30 mouse cellular contexts compared by ENCODE assay signal in genomic region chr6:97462421-97462820, GRCm38 (mm10).
DNase-seq lines count a peak whose midpoint lies in the region; ATAC-seq and TF ChIP-seq lines count a peak whose summit lies in the region.
"Had no signal": no experiment of that assay in that cellular context is flagged by ENCODE, and none has a peak within 500 bp of the region (broad histone marks: within the 10 kb centered on the region; RNA-seq: fewer than 3 reads in every experiment).

No protein-coding gene starts in this region.

- peaks cover 3% of the 10 kb centered on the region; the same call in 1 of the 2 replicates for H3K4me1 ChIP-seq in liver, adult 2 months (ENCODE audit: control insufficient read depth, insufficient read depth, low read length)
- H3K4me1 ChIP-seq in liver, embryonic 11.5 days (replicated peaks; ENCODE audit: control insufficient read depth, insufficient read depth, low read length) = peaks cover 3% of the 10 kb centered on the region; the same call in 1 of the 2 replicates
- H3K4me1 ChIP-seq in brown adipose tissue, adult 24 weeks (ENCODE audit: control insufficient read depth, insufficient read depth, insufficient read length, low read length) = peaks cover 9% of the 10 kb centered on the region

- TF ChIP-seq CTCF in gastrocnemius, adult 2 months (IDR thresholded peaks at IDR 0.05) = no peak
- no peak for TF ChIP-seq CTCF in liver, adult 2 months (IDR thresholded peaks at IDR 0.05; ENCODE audit: low read depth, low read length)

- peak overlapping the region; percentile 83 for H3K27ac ChIP-seq in gastrocnemius, adult 2 months
- peak overlapping the region; percentile 29; the same call in 1 of the 2 replicates for H3K27ac ChIP-seq in liver, adult 2 months (replicated peaks; ENCODE audit: insufficient read depth, low read depth, low read length)
- H3K27ac ChIP-seq in liver, embryonic 11.5 days (ENCODE audit: low read depth, low read length) = no peak overlapping the region
- H3K27ac ChIP-seq in brown adipose tissue, adult 24 weeks (replicated peaks; ENCODE audit: low read depth, low read length) = peak overlapping the region; percentile 91
- peak overlapping the region; percentile 98 for H3K27ac ChIP-seq in macrophage
- H3K27ac ChIP-seq: embryonic facial prominence, embryonic 13.5 days; hindbrain, embryonic 13.5 days; liver, embryonic 12.5 days; midbrain, embryonic 12.5 days; neural tube, embryonic 15.5 days had no signal

- no peaks in the 10 kb centered on the region for H3K27me3 ChIP-seq in liver, adult 2 months (ENCODE audit: control insufficient read depth, insufficient read depth, low read length)
- H3K27me3 ChIP-seq in liver, embryonic 11.5 days (replicated peaks; ENCODE audit: control insufficient read depth, insufficient read depth, low read length) = no peaks in the 10 kb centered on the region
- H3K27me3 ChIP-seq: CH12.LX; embryonic facial prominence, embryonic 13.5 days; heart, embryonic 12.5 days; hindbrain, embryonic 13.5 days; midbrain, embryonic 12.5 days; neural tube, embryonic 15.5 days had no signal

- no peak overlapping the region for H3K4me3 ChIP-seq in gastrocnemius, adult 2 months
- no peak overlapping the region for H3K4me3 ChIP-seq in liver, adult 2 months (ENCODE audit: insufficient read depth, low read depth, low read length)
- H3K4me3 ChIP-seq in liver, embryonic 11.5 days (ENCODE audit: low read depth, low read length) = no peak overlapping the region
- H3K4me3 ChIP-seq in brown adipose tissue, adult 24 weeks (ENCODE audit: insufficient read depth, low read depth, low read length) = no peak overlapping the region
- no peak overlapping the region for H3K4me3 ChIP-seq in macrophage (ENCODE audit: inconsistent target)
- H3K4me3 ChIP-seq: embryonic facial prominence, embryonic 13.5 days; erythroblast, embryonic 14.5 days; heart, embryonic 12.5 days; hindbrain, embryonic 13.5 days; liver, embryonic 12.5 days; midbrain, embryonic 12.5 days; neural tube, embryonic 15.5 days had no signal

- no peak overlapping the region for H3K9ac ChIP-seq in liver, adult 2 months (ENCODE audit: low read depth, low read length)
- H3K9ac ChIP-seq in liver, embryonic 11.5 days (ENCODE audit: low read depth, low read length) = no peak overlapping the region
- H3K9ac ChIP-seq: embryonic facial prominence, embryonic 13.5 days; heart, embryonic 12.5 days; hindbrain, embryonic 13.5 days; liver, embryonic 12.5 days; midbrain, embryonic 12.5 days; neural tube, embryonic 15.5 days had no signal

- no peaks in the 10 kb centered on the region for H3K36me3 ChIP-seq in liver, adult 2 months (ENCODE audit: control insufficient read depth, insufficient read depth, low read length)
- H3K36me3 ChIP-seq in liver, embryonic 11.5 days (ENCODE audit: control insufficient read depth, insufficient read depth, low read length) = no peaks in the 10 kb centered on the region
- no peaks in the 10 kb centered on the region for H3K36me3 ChIP-seq in macrophage (ENCODE audit: inconsistent target)
- H3K36me3 ChIP-seq: embryonic facial prominence, embryonic 13.5 days; G1E; heart, embryonic 12.5 days; hindbrain, embryonic 13.5 days; liver, embryonic 12.5 days; midbrain, embryonic 12.5 days; neural tube, embryonic 15.5 days had no signal

- no peaks in the 10 kb centered on the region for H3K79me2 ChIP-seq in liver, adult 2 months (ENCODE audit: control insufficient read depth, insufficient read depth, low read length)
- H3K79me2 ChIP-seq in macrophage (ENCODE audit: inconsistent target) = peaks cover 67% of the 10 kb centered on the region

- ATAC-seq in liver, embryonic 11.5 days (replicated peaks; ENCODE audit: low FRiP score) = no peak
- ATAC-seq: liver, embryonic 12.5 days; Patski had no signal

- no peak for DNase-seq in gastrocnemius, adult 2 months
- DNase-seq in gastrocnemius, postnatal 10 days = no peak
- no peak for DNase-seq in liver, adult 2 months (ENCODE audit: extremely low read depth, low read depth, low spot score)
- DNase-seq in liver, embryonic 11.5 days (ENCODE audit: low spot score) = no peak
- DNase-seq in adrenal gland, postnatal 25 days = no peak
- DNase-seq: adrenal gland, adult 8-10 months; B cell, adult 2 months; cerebellum, adult 18-20 months; cerebellum, postnatal 25 days; embryo, embryonic 11 days; gastrocnemius, postnatal 14 days; heart, postnatal 10 days; kidney, adult 11 months; lung, adult 18-20 months; lung, postnatal 10 days; right cerebral cortex, adult 18-20 months; right cerebral cortex, postnatal 4 days; thymus, adult 18-20 months had no signal

- H3K9me3 ChIP-seq in liver, embryonic 11.5 days (ENCODE audit: control insufficient read depth, low read length) = no peaks in the 10 kb centered on the region
- H3K9me3 ChIP-seq: embryonic facial prominence, embryonic 13.5 days; heart, embryonic 12.5 days; hindbrain, embryonic 13.5 days; liver, embryonic 12.5 days; midbrain, embryonic 12.5 days; neural tube, embryonic 15.5 days had no signal

- H3K4me2 ChIP-seq in liver, embryonic 11.5 days = no peak overlapping the region
- H3K4me2 ChIP-seq: embryonic facial prominence, embryonic 13.5 days; heart, embryonic 12.5 days; hindbrain, embryonic 13.5 days; liver, embryonic 12.5 days; midbrain, embryonic 12.5 days; neural tube, embryonic 15.5 days had no signal

- intact Hi-C loops in gastrocnemius, adult 2 months (cut with DNase I) = no loop called here

- TF ChIP-seq POLR2A in liver, adult 2 months (IDR thresholded peaks at IDR 0.05; ENCODE audit: extremely low read depth, insufficient read depth, low read length) = no peak
